Mouse (Mus musculus): ENCODE measurements around the gene Fgd5. TPM values are rescaled to one million over a fixed set of nuclear protein-coding genes. Genes with fewer than 3 reads are reported as not detected.

The Fgd5 gene
- total and polyA plus RNA-seq, 3 experiments = 0.03 TPM; not detected in 2

GRCm38 (mm10) chr6:92030646-92031045 lies 52.0 kb downstream of the Fgd5 start:
- Histone ChIP-seq H3K36me3 (ENCODE audit: control insufficient read depth in 1 of 2, insufficient read depth in 2 of 2, low read length in 2 of 2) (no peaks in the 10 kb centered on the region), H3K9me3 (replicated peaks; ENCODE audit: insufficient read depth, low read length) (no peaks in the 10 kb centered on the region), H3K79me2 (ENCODE audit: control insufficient read depth, insufficient read depth, low read length, poor library complexity) (no peaks in the 10 kb centered on the region), H3K27ac (ENCODE audit: control insufficient read depth, low read depth, low read length) (no peak overlapping the region), H3K4me3 (ENCODE audit: control insufficient read depth in 1 of 2, insufficient read depth in 1 of 2, low read depth in 2 of 2, low read length in 2 of 2) (no peak overlapping the region), H3K9ac (ENCODE audit: control insufficient read depth, low read depth, low read length, poor library complexity, severe bottlenecking) (no peak overlapping the region), H3K4me1 (ENCODE audit: control insufficient read depth in 1 of 2, insufficient read depth in 2 of 2, low read length in 2 of 2) (no peaks in the 10 kb centered on the region), H3K27me3 (ENCODE audit: control insufficient read depth in 1 of 2, insufficient read depth in 2 of 2, low read length in 2 of 2) (no peaks in the 10 kb centered on the region; a peak in 1 of 4 replicates)
- no peak for DNase-seq (ENCODE audit: low read depth, low spot score)
- no peak for TF ChIP-seq CHD2 (IDR thresholded peaks at IDR 0.05; ENCODE audit: low read length)
- TF ChIP-seq NELFE (IDR thresholded peaks at IDR 0.05; ENCODE audit: low read depth, low read length) = no peak
- no peak for TF ChIP-seq TCF12 (IDR thresholded peaks at IDR 0.05; ENCODE audit: low read depth, low read length)
- no peak for TF ChIP-seq CHD1 (IDR thresholded peaks at IDR 0.05; ENCODE audit: low read depth, low read length)
- TF ChIP-seq TAL1 (IDR thresholded peaks at IDR 0.05; ENCODE audit: low read length) = no peak
- TF ChIP-seq GABPA (IDR thresholded peaks at IDR 0.05; ENCODE audit: low read depth, low read length) = no peak
- TF ChIP-seq NRF1 (IDR thresholded peaks at IDR 0.05; ENCODE audit: insufficient read depth, low read depth, low read length, poor library complexity, severe bottlenecking) = no peak
- TF ChIP-seq SMC3 (IDR thresholded peaks at IDR 0.05; ENCODE audit: low read depth, low read length) = no peak
- TF ChIP-seq HCFC1 (IDR thresholded peaks at IDR 0.05; ENCODE audit: low read depth, low read length) = no peak

- no peak for DNase-seq (ENCODE audit: low read depth, low spot score)
- Histone ChIP-seq H3K9me3 (replicated peaks; ENCODE audit: insufficient read depth, low read length) (no peaks in the 10 kb centered on the region), H3K9ac (ENCODE audit: control insufficient read depth, low read depth, low read length, poor library complexity, severe bottlenecking) (no peak overlapping the region), H3K27me3 (ENCODE audit: control insufficient read depth in 1 of 2, insufficient read depth in 2 of 2, low read length in 2 of 2) (no peaks in the 10 kb centered on the region; a peak in 1 of 4 replicates), H3K4me1 (ENCODE audit: control insufficient read depth in 1 of 2, insufficient read depth in 2 of 2, low read length in 2 of 2) (no peaks in the 10 kb centered on the region), H3K79me2 (ENCODE audit: control insufficient read depth, insufficient read depth, low read length, poor library complexity) (no peaks in the 10 kb centered on the region), H3K4me3 (ENCODE audit: control insufficient read depth in 1 of 2, insufficient read depth in 1 of 2, low read depth in 2 of 2, low read length in 2 of 2) (no peak overlapping the region), H3K36me3 (ENCODE audit: control insufficient read depth in 1 of 2, insufficient read depth in 2 of 2, low read length in 2 of 2) (no peaks in the 10 kb centered on the region), H3K27ac (ENCODE audit: control insufficient read depth, low read depth, low read length) (no peak overlapping the region)
- TF ChIP-seq CTCF (IDR thresholded peaks at IDR 0.05 in 2 of 3, conservative IDR thresholded peaks at IDR 0.05 in 1 of 3; ENCODE audit: control insufficient read depth in 1 of 3, insufficient read depth in 1 of 3, low read depth in 2 of 3, low read length in 3 of 3, poor library complexity in 1 of 3, severe bottlenecking in 1 of 3) (no peak), CHD1 (IDR thresholded peaks at IDR 0.05; ENCODE audit: low read depth, low read length) (no peak), E2F4 (IDR thresholded peaks at IDR 0.05; ENCODE audit: borderline replicate concordance, low read depth, low read length) (no peak), SIN3A (IDR thresholded peaks at IDR 0.05; ENCODE audit: low read length) (no peak), ZNF384 (IDR thresholded peaks at IDR 0.05; ENCODE audit: low read depth, low read length) (no peak), RCOR1 (IDR thresholded peaks at IDR 0.05; ENCODE audit: low read depth, low read length) (no peak), USF2 (IDR thresholded peaks at IDR 0.05; ENCODE audit: borderline replicate concordance in 1 of 2, insufficient read depth in 1 of 2, low read depth in 1 of 2, low read length in 2 of 2) (no peak), POLR2AphosphoS5 (IDR thresholded peaks at IDR 0.05; ENCODE audit: borderline replicate concordance, low read depth, low read length) (no peak), NRF1 (IDR thresholded peaks at IDR 0.05; ENCODE audit: insufficient read depth, low read depth, low read length, poor library complexity, severe bottlenecking) (no peak), MAX (IDR thresholded peaks at IDR 0.05; ENCODE audit: low read length) (no peak), ELF1 (IDR thresholded peaks at IDR 0.05; ENCODE audit: low read depth, low read length) (no peak), BHLHE40 (IDR thresholded peaks at IDR 0.05; ENCODE audit: borderline replicate concordance, low read depth, low read length) (no peak), MYC (IDR thresholded peaks at IDR 0.05; ENCODE audit: low read depth, low read length) (no peak), MXI1 (IDR thresholded peaks at IDR 0.05; ENCODE audit: low read depth, low read length) (no peak), ETS1 (IDR thresholded peaks at IDR 0.05; ENCODE audit: low read depth, low read length) (no peak), ZC3H11A (IDR thresholded peaks at IDR 0.05; ENCODE audit: low read depth, low read length) (no peak), MAZ (IDR thresholded peaks at IDR 0.05; ENCODE audit: low read depth, low read length) (no peak), HCFC1 (IDR thresholded peaks at IDR 0.05; ENCODE audit: low read depth, low read length) (no peak)
These were observed 56.0 kb downstream of the Fgd5 start for GRCm38 (mm10) chr6:92034713-92035112.
